Mouse (Mus musculus) forebrain, embryonic 11.5 days (tissue): Measurements from ENCODE around the gene Dnlz. TPM values are rescaled to one million over a fixed set of nuclear protein-coding genes. Genes with fewer than 3 reads are reported as not detected.
A peak's percentile ranks its signal among the peaks of the same experiment; 100 is the strongest.

Experiments used
- ATAC-seq: fragments of 200-750 bp; cut with Nextera tagmentation; replicated peaks from 2 replicates; pipeline ENCODE4 v1.8.0; 2017; ENCODE audit warnings: moderate TSS enrichment; ENCODE audit not compliant: low FRiP score
- DNase-seq: peaks from one replicate; pipeline ENCODE4 v3.0.0-alpha.2; 2017; ENCODE audit warnings: low spot score
- H3K27ac ChIP-seq: fragments of 300-500 bp; sonication (generic); 2 replicates; pipeline ENCODE4 v1.5.1; 2014; ENCODE audit warnings: low read depth, low read length
- H3K27me3 ChIP-seq: fragments of 300-500 bp; sonication (generic); 2 replicates; pipeline ENCODE4 v1.6.1; 2014; ENCODE audit warnings: mild to moderate bottlenecking, low read length, mixed read lengths; ENCODE audit not compliant: control insufficient read depth, insufficient read depth
- H3K36me3 ChIP-seq: fragments of 300-500 bp; sonication (generic); 2 replicates; pipeline ENCODE4 v1.6.1; 2014; ENCODE audit warnings: mild to moderate bottlenecking, low read length, moderate library complexity, mixed read lengths; ENCODE audit not compliant: control insufficient read depth, insufficient read depth
- H3K4me1 ChIP-seq: fragments of 300-500 bp; sonication (generic); replicated peaks from 2 replicates; pipeline ENCODE4 v1.6.1; 2014; ENCODE audit warnings: low read length, mixed read lengths; ENCODE audit not compliant: control insufficient read depth, insufficient read depth
- H3K4me2 ChIP-seq: fragments of 300-500 bp; sonication (generic); 2 replicates; pipeline ENCODE4 v1.6.1; 2014; ENCODE audit warnings: low read depth, mild to moderate bottlenecking, low read length, moderate library complexity, mixed read lengths; ENCODE audit not compliant: severe bottlenecking
- H3K4me3 ChIP-seq: fragments of 300-500 bp; sonication (generic); 2 replicates; pipeline ENCODE4 v1.5.1; 2014; ENCODE audit warnings: low read depth, low read length
- H3K9ac ChIP-seq: fragments of 300-500 bp; sonication (generic); 2 replicates; pipeline ENCODE4 v1.6.1; 2014; ENCODE audit warnings: low read length
- H3K9me3 ChIP-seq: fragments of 300-500 bp; sonication (generic); 2 replicates; pipeline ENCODE4 v1.6.1; 2016; ENCODE audit warnings: low read length, mixed read lengths; ENCODE audit not compliant: control insufficient read depth
- WGBS: fragments of 180-500 bp; shearing (Covaris S2); extraction: QIAGEN DNeasy Blood & Tissue Kit; methylation state at CpG from one replicate; pipeline ENCODE4 v1.1.7; 2014; 5-methylcytosine and 5-hydroxymethylcytosine counted together
- polyA plus RNA-seq: library from polyadenylated mRNA; unstranded; fragments of >200 nt; fragmentation: Nextera tagmentation; extraction: Ambion mirVana; gene quantifications from 2 replicates; pipeline ENCODE4 v1.2.1, GENCODE M21; 2014

Gene Dnlz
- polyA plus RNA-seq, 1 experiment from 2014 or later, result 38.2 TPM

- Histone ChIP-seq H3K27me3 (peaks cover 2% of the 10 kb centered on the region; the same call in 1 of the 2 replicates), H3K9ac (no peak overlapping the region), H3K27ac (no peak overlapping the region), H3K36me3 (no peaks in the 10 kb centered on the region), H3K4me2 (no peak overlapping the region), H3K4me3 (no peak overlapping the region), H3K9me3 (no peaks in the 10 kb centered on the region), H3K4me1 (peaks cover 6% of the 10 kb centered on the region; the same call in 1 of the 2 replicates)
- ATAC-seq, result no peak
- WGBS, result 93% methylated on average over 1 of the region's 1 CpGs
- no peak for DNase-seq
These were observed 47.2 kb downstream of the Dnlz start for GRCm38 (mm10) chr2:26304711-26305110.

DNA sequence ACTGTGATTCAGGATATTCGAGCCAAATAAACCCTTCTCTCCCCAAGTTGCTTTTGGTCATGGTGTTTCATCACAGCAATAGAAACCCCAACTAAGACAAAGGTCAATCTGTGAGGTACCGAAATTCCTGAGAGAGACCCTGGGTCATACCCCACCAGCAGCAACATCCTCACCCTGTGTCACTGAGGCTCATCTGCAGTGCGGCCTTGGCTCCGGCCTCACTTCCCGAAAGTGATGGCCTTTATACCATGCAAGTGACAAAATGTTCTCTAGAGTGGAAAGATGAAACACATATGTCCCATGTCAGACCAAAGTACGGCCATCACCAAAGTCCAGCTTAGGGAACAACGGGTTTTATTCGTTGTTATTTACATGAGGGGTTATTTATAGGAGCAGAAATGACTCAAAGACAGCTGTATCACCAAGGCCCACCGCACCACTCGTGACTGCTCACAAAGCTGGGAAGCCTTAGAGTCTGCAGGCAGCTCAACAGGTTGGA is 49.9 kb downstream of the Dnlz start:
- Histone ChIP-seq H3K4me2 (no peak overlapping the region), H3K4me1 (peaks cover 21% of the 10 kb centered on the region), H3K4me3 (no peak overlapping the region), H3K9ac (no peak overlapping the region), H3K27me3 (peaks cover 2% of the 10 kb centered on the region; the same call in 1 of the 2 replicates), H3K27ac (no peak overlapping the region), H3K9me3 (no peaks in the 10 kb centered on the region), H3K36me3 (no peaks in the 10 kb centered on the region)
- DNase-seq, result no peak
- WGBS, result 87% methylated on average over 10 of the region's 10 CpGs
- ATAC-seq, result no peak

DNA sequence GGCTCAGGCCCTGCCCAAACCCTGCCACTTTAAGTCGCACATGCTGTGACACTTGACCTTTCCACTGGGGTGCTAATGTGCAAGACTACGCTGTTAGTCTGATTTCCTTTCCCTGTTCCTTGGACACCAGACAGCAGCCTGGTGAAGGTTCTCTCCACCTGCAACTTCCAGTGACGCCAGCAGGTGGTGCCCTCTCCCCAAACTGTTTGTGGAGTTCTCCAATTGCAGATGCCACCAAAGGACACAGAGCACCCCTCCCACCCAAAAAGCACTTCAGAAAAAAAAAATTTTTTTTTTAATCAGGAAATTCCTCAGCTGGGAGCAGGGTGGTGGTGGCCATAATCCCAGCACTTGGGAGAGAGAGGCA is 51.1 kb downstream of the Dnlz start:
- 0 out of 2 replicates have a peak, but pooled peaks have one; percentile 19 for ATAC-seq
- H3K27ac ChIP-seq, result no peak overlapping the region
- peak; percentile 91 for DNase-seq

DNA sequence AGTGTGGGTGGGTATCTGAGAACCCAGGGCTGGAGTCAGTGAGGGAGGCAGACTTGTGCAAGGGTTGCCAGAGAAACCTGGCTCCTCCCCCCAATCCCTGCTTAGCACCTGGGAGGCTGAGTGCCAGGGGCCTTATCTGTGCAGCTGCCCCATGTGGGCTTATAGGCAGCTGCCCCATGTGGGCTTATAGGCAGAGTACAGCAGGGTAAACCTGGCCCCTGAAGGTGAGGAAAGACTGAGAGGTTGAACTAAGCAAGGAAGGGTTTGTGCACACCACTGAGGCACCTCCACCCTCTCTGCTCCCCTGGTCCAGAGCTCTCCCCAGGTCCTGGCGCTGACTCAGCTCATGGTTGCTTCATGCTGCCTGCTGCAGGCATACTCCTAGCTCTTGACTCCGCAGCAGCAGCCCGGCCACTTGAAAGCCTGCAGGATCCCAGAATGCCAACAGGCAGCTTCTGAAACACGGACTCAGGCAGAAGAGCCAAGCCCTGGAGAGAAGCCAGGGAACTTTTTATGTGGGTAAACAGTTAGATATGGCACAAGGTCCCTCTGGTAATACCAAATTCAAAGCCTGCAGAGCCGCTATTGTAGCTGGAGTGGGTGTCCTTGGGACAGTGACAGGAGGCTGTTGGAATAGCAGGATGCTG is 51.6 kb downstream of the Dnlz start:
- no peak for ATAC-seq
- DNase-seq, result no peak

More for the DNA sequence above, 51.1 kb downstream of the Dnlz start:
- H3K4me3 ChIP-seq, result no peak overlapping the region
- H3K9ac ChIP-seq, result 0 out of 2 replicates have a peak overlapping the region, but pooled peaks have one; percentile 12
- no peak overlapping the region for H3K4me2 ChIP-seq
- H3K9me3 ChIP-seq, result no peaks in the 10 kb centered on the region
- H3K27me3 ChIP-seq, result peaks cover 2% of the 10 kb centered on the region; the same call in 1 of the 2 replicates
- 2% methylated on average over 3 of the region's 3 CpGs for WGBS
- peaks cover 21% of the 10 kb centered on the region for H3K4me1 ChIP-seq
- H3K36me3 ChIP-seq, result no peaks in the 10 kb centered on the region

DNA sequence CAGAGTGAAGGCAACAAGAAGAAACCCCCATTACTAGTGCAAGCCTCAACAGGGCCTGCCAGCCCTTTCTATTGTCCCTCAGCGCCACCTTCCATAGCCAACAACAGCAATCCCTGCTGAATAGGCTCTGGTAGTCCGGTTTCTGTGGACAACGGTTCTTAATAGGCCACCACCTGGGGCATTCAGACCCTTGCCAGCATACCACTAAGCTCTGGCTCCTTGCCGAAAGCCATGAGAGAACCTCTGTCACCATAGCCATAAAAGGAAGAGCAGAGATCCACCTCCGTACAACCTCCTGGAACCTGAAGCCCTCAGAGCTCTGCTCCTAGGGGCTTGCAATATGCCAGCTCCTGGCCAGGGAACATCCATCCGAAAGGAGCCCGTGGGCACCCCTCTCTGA is 52.6 kb downstream of the Dnlz start:
- peaks cover 2% of the 10 kb centered on the region; the same call in 1 of the 2 replicates for H3K27me3 ChIP-seq
- no peak overlapping the region; the same call in 1 of the 2 replicates for H3K9ac ChIP-seq
- H3K4me3 ChIP-seq, result no peak overlapping the region
- DNase-seq, result no peak
- 0 out of 2 replicates have a peak, but pooled peaks have one; percentile 2 for ATAC-seq
- no peak overlapping the region for H3K4me2 ChIP-seq
- no peaks in the 10 kb centered on the region for H3K36me3 ChIP-seq
- H3K27ac ChIP-seq, result peak overlapping the region; percentile 65
- H3K9me3 ChIP-seq, result no peaks in the 10 kb centered on the region
- 26% methylated on average over 7 of the region's 7 CpGs for WGBS
- peaks cover 21% of the 10 kb centered on the region for H3K4me1 ChIP-seq

More for the DNA sequence above, 51.6 kb downstream of the Dnlz start:
- Histone ChIP-seq H3K4me2 (no peak overlapping the region), H3K9me3 (no peaks in the 10 kb centered on the region), H3K27me3 (peaks cover 2% of the 10 kb centered on the region; the same call in 1 of the 2 replicates), H3K9ac (peak overlapping the region; percentile 16; the same call in 1 of the 2 replicates), H3K36me3 (no peaks in the 10 kb centered on the region), H3K27ac (no peak overlapping the region), H3K4me3 (no peak overlapping the region), H3K4me1 (peaks cover 21% of the 10 kb centered on the region)
- 40% methylated on average over 5 of the region's 5 CpGs for WGBS

DNA sequence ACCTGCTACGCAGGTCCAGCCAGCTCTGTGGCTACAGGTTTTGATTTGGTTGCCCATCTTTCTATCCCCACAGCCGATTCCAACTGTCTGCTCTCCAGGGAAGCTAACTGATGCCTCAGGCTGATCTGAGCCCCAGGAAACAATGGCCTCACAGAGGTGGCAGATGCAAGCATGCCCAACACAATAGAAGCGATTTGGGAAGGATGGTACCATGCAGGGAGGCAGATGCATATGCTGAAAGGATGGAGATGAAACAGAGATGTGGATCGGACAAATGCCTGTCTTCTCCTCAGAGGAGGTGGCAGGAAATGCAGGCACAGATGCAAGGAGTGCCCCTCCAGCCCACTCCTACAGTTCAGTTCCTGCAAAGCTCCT is 53.1 kb downstream of the Dnlz start:
- Histone ChIP-seq H3K9ac (peak overlapping the region; percentile 39), H3K4me1 (peaks cover 21% of the 10 kb centered on the region), H3K4me3 (no peak overlapping the region), H3K27ac (peak overlapping the region; percentile 65), H3K27me3 (peaks cover 2% of the 10 kb centered on the region; the same call in 1 of the 2 replicates), H3K9me3 (no peaks in the 10 kb centered on the region), H3K4me2 (no peak overlapping the region), H3K36me3 (no peaks in the 10 kb centered on the region)
- DNase-seq (no peak), ATAC-seq (peak; percentile 58)
- 7% methylated on average over 4 of the region's 4 CpGs for WGBS

DNA sequence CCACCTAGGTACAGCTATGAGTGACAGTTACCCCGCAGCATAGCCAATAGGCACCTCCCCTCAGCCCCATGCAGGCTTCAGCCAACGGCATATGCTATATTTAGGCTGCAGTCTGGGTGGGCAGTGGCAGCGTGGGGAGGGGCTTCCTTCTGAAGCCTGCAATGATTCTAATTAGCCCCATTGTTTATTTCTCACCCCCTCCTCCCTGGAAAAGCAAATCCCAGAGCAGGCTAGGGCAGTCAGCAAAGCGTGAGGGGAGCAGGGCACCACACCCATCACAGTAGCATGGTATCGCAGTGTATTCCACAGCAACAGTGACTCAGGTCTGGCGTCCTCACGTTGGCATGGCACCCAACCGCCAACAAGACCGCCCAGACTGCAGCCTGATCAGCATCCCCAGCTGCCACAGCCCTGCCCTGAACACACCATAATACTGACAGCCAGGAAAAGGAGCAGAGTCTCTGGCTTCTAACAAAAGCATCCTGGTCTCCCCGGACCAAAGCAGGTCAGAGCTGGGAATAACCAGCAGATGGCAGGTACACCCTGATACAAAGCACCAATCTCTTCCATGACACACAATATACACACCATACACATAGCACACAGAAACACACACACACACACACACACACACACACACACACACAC is 53.6 kb downstream of the Dnlz start:
- H3K4me3 ChIP-seq, result no peak overlapping the region
- DNase-seq, result peak; percentile 77

More for the DNA sequence above, 53.6 kb downstream of the Dnlz start:
- peaks cover 21% of the 10 kb centered on the region for H3K4me1 ChIP-seq
- H3K27ac ChIP-seq, result peak overlapping the region; percentile 65
- ATAC-seq, result peak; percentile 83
- H3K9ac ChIP-seq, result peak overlapping the region; percentile 39
- no peaks in the 10 kb centered on the region for H3K9me3 ChIP-seq
- 5% methylated on average over 10 of the region's 10 CpGs for WGBS
- H3K36me3 ChIP-seq, result no peaks in the 10 kb centered on the region
- H3K27me3 ChIP-seq, result peaks cover 2% of the 10 kb centered on the region; the same call in 1 of the 2 replicates
- peak overlapping the region; percentile 26; the same call in 1 of the 2 replicates for H3K4me2 ChIP-seq
